Mouse (Mus musculus) ES-Bruce4 (cell line): ENCODE measurements around the gene Pak3. TPM values are rescaled to one million over a fixed set of nuclear protein-coding genes. Genes with fewer than 3 reads are reported as not detected.
"Not testable (repeated sequence)": the region's sequence is repeated elsewhere in the genome, so short reads cannot be mapped to it uniquely, and the experiment has no call there.

Experiments used
- H3K27ac ChIP-seq: 2 replicates; pipeline ENCODE4 v1.5.1; 2012; ENCODE audit warnings: low read length, inconsistent platforms; ENCODE audit not compliant: insufficient read depth
- H3K27me3 ChIP-seq: 2 replicates; pipeline ENCODE4 v1.6.1; 2012; ENCODE audit warnings: mild to moderate bottlenecking, low read length, inconsistent platforms; ENCODE audit not compliant: control insufficient read depth, poor library complexity, insufficient read depth, severe bottlenecking
- H3K36me3 ChIP-seq: 2 replicates; pipeline ENCODE4 v1.6.1; 2012; ENCODE audit warnings: inconsistent platforms, mild to moderate bottlenecking, low read length, moderate library complexity; ENCODE audit not compliant: control insufficient read depth, poor library complexity, insufficient read depth, severe bottlenecking
- H3K4me1 ChIP-seq: one replicate; pipeline ENCODE4 v1.8.1; 2011; ENCODE audit warnings: low read length; ENCODE audit not compliant: control insufficient read depth, insufficient read depth
- H3K4me3 ChIP-seq: 2 replicates; pipeline ENCODE4 v1.5.1; 2011; ENCODE audit warnings: low read depth, mild to moderate bottlenecking, low read length
- H3K9ac ChIP-seq: 2 replicates; pipeline ENCODE4 v1.6.1; 2012; ENCODE audit warnings: low read depth, mild to moderate bottlenecking, inconsistent platforms; ENCODE audit not compliant: poor library complexity, severe bottlenecking
- H3K9me3 ChIP-seq: replicated peaks from 2 replicates; pipeline ENCODE4 v1.6.1; 2012; ENCODE audit warnings: mild to moderate bottlenecking, low read length, inconsistent platforms; ENCODE audit not compliant: control insufficient read depth, poor library complexity, insufficient read depth, severe bottlenecking
- CTCF ChIP-seq: IDR thresholded peaks from one replicate; pipeline ENCODE4 v1.8.1; 2011; ENCODE audit warnings: low read depth, low read length
- EP300 ChIP-seq: IDR thresholded peaks from 2 replicates; pipeline ENCODE4 v1.6.1; 2011; ENCODE audit warnings: low read depth, low read length; ENCODE audit not compliant: insufficient read depth
- POLR2A ChIP-seq: IDR thresholded peaks from one replicate; pipeline ENCODE4 v1.8.1; 2011; ENCODE audit warnings: low read length; ENCODE audit not compliant: insufficient read depth
- polyA plus RNA-seq: library from polyadenylated mRNA; stranded (reverse); fragments of >200 nt; gene quantifications from 2 replicates; pipeline ENCODE4 v1.2.4, GENCODE M21; 2011; ENCODE audit warnings: low read depth; ENCODE audit not compliant: missing spikeins, insufficient read depth, insufficient read length

Pak3 gene
- 3.1 and 4.6 TPM in 2 replicates for polyA plus RNA-seq

GRCm38 (mm10) chrX:143518168-143518901 is at the start of gene Pak3:
TSS of gene Pak3 (plus strand) at chrX:143518591.
- Histone ChIP-seq H3K9ac (no peak within 1 kb of the TSS), H3K4me1 (no peaks in the 10 kb centered on the region), H3K27me3 (no peaks in the 10 kb centered on the region), H3K27ac (no peak within 1 kb of the TSS), H3K9me3 (no peaks in the 10 kb centered on the region), H3K4me3 (peak within 1 kb of the TSS; percentile 45), H3K36me3 (no peaks in the 10 kb centered on the region)
- TF ChIP-seq CTCF (no peak), POLR2A (no peak), EP300 (no peak)

DNA sequence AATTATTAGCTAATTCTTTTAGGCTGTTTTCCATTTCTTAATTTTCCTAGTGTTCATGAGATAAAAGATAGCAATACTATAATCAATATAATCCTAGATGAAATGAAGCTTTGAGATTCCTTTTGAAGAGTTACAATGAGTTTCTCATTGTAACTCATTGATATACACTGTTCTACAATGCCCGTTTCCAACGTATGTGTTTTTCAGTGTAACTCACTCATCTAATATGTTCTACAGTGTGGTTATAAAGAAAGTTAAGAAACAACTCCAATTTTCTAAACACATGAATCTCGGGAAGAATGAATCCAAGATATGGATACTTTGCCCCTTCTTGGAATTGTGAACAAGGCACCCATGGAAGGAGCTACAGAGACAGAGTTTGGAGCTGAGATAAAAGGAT is 35.5 kb upstream of the Pak3 start:
- Histone ChIP-seq H3K9ac (no peak overlapping the region), H3K27ac (no peak overlapping the region), H3K9me3 (peaks cover 3% of the 10 kb centered on the region), H3K27me3 (peaks cover 2% of the 10 kb centered on the region; the same call in 1 of the 2 replicates), H3K4me3 (no peak overlapping the region), H3K36me3 (no peaks in the 10 kb centered on the region), H3K4me1 (no peaks in the 10 kb centered on the region)
- TF ChIP-seq CTCF = peak; percentile 5
- TF ChIP-seq EP300 = no peak
- TF ChIP-seq POLR2A = no peak

GRCm38 (mm10) chrX:143501053-143501695 is 17.2 kb upstream of the Pak3 start:
- H3K9ac ChIP-seq = no peak overlapping the region
- no peaks in the 10 kb centered on the region for H3K9me3 ChIP-seq
- H3K4me3 ChIP-seq = no peak overlapping the region
- no peak overlapping the region for H3K27ac ChIP-seq
- H3K27me3 ChIP-seq = no peaks in the 10 kb centered on the region
- no peaks in the 10 kb centered on the region for H3K36me3 ChIP-seq
- no peaks in the 10 kb centered on the region for H3K4me1 ChIP-seq
- TF ChIP-seq CTCF (no peak), POLR2A (no peak), EP300 (no peak)

DNA sequence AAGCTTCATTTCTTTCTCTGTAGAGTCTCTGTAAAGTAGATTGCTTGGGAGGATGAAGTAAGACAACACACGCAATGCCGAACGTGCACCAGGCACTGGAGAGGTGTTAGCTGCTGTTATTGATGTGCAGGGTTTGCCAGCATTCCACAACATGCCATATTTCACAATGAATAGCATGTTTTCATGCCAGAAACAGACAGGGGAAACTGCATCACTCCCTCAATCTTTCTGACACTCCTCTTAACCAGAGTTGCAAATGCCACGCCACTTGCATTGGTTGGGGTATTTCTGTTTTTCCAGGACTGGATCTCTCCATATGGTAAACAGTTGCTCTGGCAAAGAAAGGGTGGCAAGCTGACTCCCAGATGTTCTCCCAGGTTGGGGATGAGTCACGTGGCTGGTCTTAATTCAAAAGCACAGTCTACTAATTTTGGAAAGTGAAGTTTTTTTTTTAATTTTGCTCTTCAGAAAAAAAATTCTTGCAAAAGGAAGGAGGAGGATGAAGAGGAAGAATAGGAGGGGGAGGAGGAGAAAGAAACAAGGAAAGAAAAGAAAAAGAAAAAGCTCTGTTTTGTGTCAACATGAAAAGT is 16.5 kb upstream of the Pak3 start:
- Histone ChIP-seq H3K27ac (no peak overlapping the region), H3K9me3 (no peaks in the 10 kb centered on the region), H3K9ac (no peak overlapping the region), H3K36me3 (no peaks in the 10 kb centered on the region), H3K4me1 (no peaks in the 10 kb centered on the region), H3K4me3 (no peak overlapping the region), H3K27me3 (no peaks in the 10 kb centered on the region)
- TF ChIP-seq EP300 = no peak
- TF ChIP-seq CTCF = no peak
- TF ChIP-seq POLR2A = no peak

DNA sequence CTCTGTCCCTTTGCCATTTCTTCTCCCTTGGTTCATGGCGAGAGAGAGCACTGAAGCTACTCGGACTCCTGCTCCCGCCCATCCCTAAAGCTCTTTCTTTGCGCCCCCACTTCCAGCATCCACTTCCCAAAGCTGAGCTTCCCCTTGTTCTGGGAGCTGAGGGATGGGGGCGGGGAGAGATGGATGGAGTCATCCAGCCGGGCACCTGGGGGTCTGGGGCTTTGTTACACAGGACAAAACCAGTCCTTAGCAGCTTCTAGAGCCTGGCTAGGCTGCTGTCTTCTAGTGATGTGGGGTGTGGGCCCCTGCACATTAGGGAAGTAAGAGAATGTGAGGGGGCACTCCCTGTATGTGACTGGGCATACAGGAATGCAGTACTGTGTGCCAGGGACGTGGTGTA is 526 bp downstream of the Pak3 start:
- TF ChIP-seq EP300 = no peak
- no peak for TF ChIP-seq POLR2A
- TF ChIP-seq CTCF = no peak
- H3K27me3 ChIP-seq = no peaks in the 10 kb centered on the region
- H3K4me1 ChIP-seq = no peaks in the 10 kb centered on the region
- H3K4me3 ChIP-seq = peak overlapping the region; percentile 45
- H3K27ac ChIP-seq = no peak overlapping the region
- no peaks in the 10 kb centered on the region for H3K36me3 ChIP-seq
- no peak overlapping the region for H3K9ac ChIP-seq
- no peaks in the 10 kb centered on the region for H3K9me3 ChIP-seq

- H3K4me1 ChIP-seq, H3K27me3 ChIP-seq, H3K9ac ChIP-seq, H3K36me3 ChIP-seq, H3K9me3 ChIP-seq, H3K4me3 ChIP-seq, H3K27ac ChIP-seq: not testable (repeated sequence)
Measured at GRCm38 (mm10) chrX:143519454-143519853, 1.1 kb downstream of the Pak3 start.
